Mouse (Mus musculus) lung, adult 2 months (tissue): ENCODE results near the gene Cdan1.

Experiments used
- CTCF ChIP-seq: fragments of 200-500 bp; IDR thresholded peaks from 2 replicates; pipeline ENCODE4 v1.5.1; 2011; ENCODE audit warnings: mild to moderate bottlenecking, low read length, control low read depth; ENCODE audit not compliant: insufficient read depth
- POLR2A ChIP-seq: fragments of 200-500 bp; IDR thresholded peaks from 2 replicates; pipeline ENCODE4 v1.6.1; 2011; ENCODE audit warnings: low read depth, mild to moderate bottlenecking, control low read depth, low read length, borderline replicate concordance; ENCODE audit errors: extremely low read depth

DNA sequence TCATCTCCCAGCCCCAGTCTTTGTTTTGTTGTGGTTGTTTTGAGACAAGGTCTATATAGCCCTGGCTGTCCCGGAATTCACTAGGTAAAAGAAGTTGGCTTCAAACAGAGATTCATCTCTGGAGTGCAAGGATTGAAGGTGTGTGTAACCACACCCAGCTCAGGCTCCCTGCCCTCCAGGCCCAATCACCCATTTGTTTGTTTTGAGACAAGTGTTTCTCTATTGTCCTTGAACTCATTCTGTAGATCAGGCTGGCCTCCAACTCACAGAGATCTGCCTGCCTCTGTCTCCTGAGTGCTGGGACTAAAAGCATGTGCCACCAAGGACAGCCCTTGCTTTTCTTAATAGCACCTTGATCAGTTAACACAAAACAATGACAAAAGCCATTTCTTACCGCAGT is 101.9 kb downstream of the Cdan1 start:
- TF ChIP-seq POLR2A (no peak), CTCF (no peak)
